8 mouse cellular contexts compared by ENCODE assay signal in the genomic region with DNA sequence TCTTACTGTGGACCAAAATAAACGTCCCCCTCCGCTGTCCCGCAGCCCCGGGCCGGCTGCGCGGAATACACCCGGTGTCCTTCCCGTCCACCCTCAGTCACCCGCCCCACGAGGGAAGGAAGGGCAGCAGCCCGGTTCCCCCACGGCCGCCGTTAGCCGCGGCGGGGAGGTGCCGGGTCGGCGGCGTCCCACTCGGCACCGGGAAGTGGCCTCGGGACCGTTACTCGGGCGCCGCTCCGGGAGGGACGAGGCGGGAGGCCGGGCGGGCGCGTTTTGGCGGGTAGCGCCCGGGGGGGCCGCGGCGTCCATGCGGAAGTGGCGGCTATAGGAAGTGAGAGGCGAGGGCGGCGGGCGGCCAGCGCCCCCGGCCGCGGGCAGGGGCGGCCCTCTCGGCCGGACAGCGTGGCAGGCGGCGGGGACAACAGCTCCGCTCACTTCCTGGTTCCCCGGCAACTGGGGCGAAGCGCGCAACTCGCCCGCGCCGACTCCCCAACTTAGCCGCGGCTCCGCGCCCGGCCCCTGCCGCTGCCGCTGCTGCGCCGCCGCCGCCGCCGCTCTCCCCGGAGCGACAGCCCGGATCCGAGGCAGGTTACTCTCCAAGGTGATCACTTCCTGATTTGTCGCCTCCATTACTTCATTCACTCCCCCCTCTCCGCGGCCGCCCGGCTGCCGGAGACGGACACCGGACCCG. TPM values are rescaled to one million over a fixed set of nuclear protein-coding genes. Genes with fewer than 3 reads are reported as not detected.
DNase-seq lines count a peak whose midpoint lies in the region; ATAC-seq and TF ChIP-seq lines count a peak whose summit lies in the region.

No protein-coding gene starts in this region.

- H3K4me2 ChIP-seq in kidney, embryonic 15.5 days: peak overlapping the region; percentile 76
- peak overlapping the region; percentile 63 for H3K4me2 ChIP-seq in forebrain, embryonic 14.5 days (ENCODE audit: low read length)
- peak overlapping the region; percentile 81 for H3K4me2 ChIP-seq in hindbrain, postnatal 0 days (ENCODE audit: low read depth, low read length)
- H3K4me2 ChIP-seq in midbrain, embryonic 15.5 days: peak overlapping the region; percentile 83
- peak overlapping the region; percentile 62 for H3K4me2 ChIP-seq in stomach, postnatal 0 days (replicated peaks; ENCODE audit: low read depth)

- H3K9me3 ChIP-seq in kidney, embryonic 15.5 days (replicated peaks): no peaks in the 10 kb centered on the region
- no peaks in the 10 kb centered on the region for H3K9me3 ChIP-seq in forebrain, embryonic 14.5 days (replicated peaks; ENCODE audit: control insufficient read depth, low read length)
- no peaks in the 10 kb centered on the region for H3K9me3 ChIP-seq in hindbrain, postnatal 0 days (ENCODE audit: low read length)
- no peaks in the 10 kb centered on the region for H3K9me3 ChIP-seq in midbrain, embryonic 15.5 days
- H3K9me3 ChIP-seq in stomach, postnatal 0 days (ENCODE audit: control insufficient read depth, low read length): no peaks in the 10 kb centered on the region

- peak overlapping the region; percentile 81 for H3K4me3 ChIP-seq in kidney, embryonic 15.5 days (replicated peaks)
- peak overlapping the region; percentile 90 for H3K4me3 ChIP-seq in forebrain, embryonic 14.5 days (ENCODE audit: low read depth, low read length)
- peak overlapping the region; percentile 99 for H3K4me3 ChIP-seq in hindbrain, postnatal 0 days (ENCODE audit: low read length)
- peak overlapping the region; percentile 88 for H3K4me3 ChIP-seq in midbrain, embryonic 15.5 days
- H3K4me3 ChIP-seq in stomach, postnatal 0 days (ENCODE audit: low read depth, low read length): peak overlapping the region; percentile 99

- peak overlapping the region; percentile 99 for H3K27ac ChIP-seq in kidney, embryonic 15.5 days
- peak overlapping the region; percentile 92 for H3K27ac ChIP-seq in forebrain, embryonic 14.5 days (ENCODE audit: low read depth, low read length)
- peak overlapping the region; percentile 97 for H3K27ac ChIP-seq in hindbrain, postnatal 0 days
- peak overlapping the region; percentile 92 for H3K27ac ChIP-seq in midbrain, embryonic 15.5 days
- peak overlapping the region; percentile 100 for H3K27ac ChIP-seq in stomach, postnatal 0 days (replicated peaks)

- no peak for DNase-seq in kidney, adult 11 months
- DNase-seq in adrenal gland, postnatal 14 days: peak; percentile 69
- DNase-seq in forebrain, embryonic 14.5 days (ENCODE audit: low spot score): peak; percentile 36
- DNase-seq in hindbrain, postnatal 0 days (ENCODE audit: low spot score): peak; percentile 57
- peak; percentile 58 for DNase-seq in liver
- DNase-seq in stomach, postnatal 0 days (ENCODE audit: low spot score): peak; percentile 66

- peak overlapping the region; percentile 97 for H3K9ac ChIP-seq in kidney, embryonic 15.5 days
- H3K9ac ChIP-seq in forebrain, embryonic 14.5 days (ENCODE audit: low read length): peak overlapping the region; percentile 85
- peak overlapping the region; percentile 88 for H3K9ac ChIP-seq in hindbrain, postnatal 0 days (replicated peaks; ENCODE audit: low read length)
- peak overlapping the region; percentile 68 for H3K9ac ChIP-seq in midbrain, embryonic 15.5 days
- peak overlapping the region; percentile 95 for H3K9ac ChIP-seq in stomach, postnatal 0 days (ENCODE audit: low read length)

- no peaks in the 10 kb centered on the region for H3K27me3 ChIP-seq in kidney, embryonic 15.5 days
- H3K27me3 ChIP-seq in forebrain, embryonic 14.5 days (replicated peaks; ENCODE audit: control insufficient read depth, insufficient read depth, low read length): no peaks in the 10 kb centered on the region
- no peaks in the 10 kb centered on the region for H3K27me3 ChIP-seq in hindbrain, postnatal 0 days (ENCODE audit: insufficient read depth, low read length)
- H3K27me3 ChIP-seq in midbrain, embryonic 15.5 days (replicated peaks): no peaks in the 10 kb centered on the region
- no peaks in the 10 kb centered on the region for H3K27me3 ChIP-seq in stomach, postnatal 0 days (ENCODE audit: control insufficient read depth, insufficient read depth, low read length)

- peak; percentile 61 for ATAC-seq in kidney, embryonic 15.5 days (replicated peaks; ENCODE audit: low FRiP score)
- peak; percentile 37 for ATAC-seq in forebrain, embryonic 14.5 days
- ATAC-seq in hindbrain, postnatal 0 days: peak; percentile 21
- peak; percentile 58 for ATAC-seq in midbrain, embryonic 15.5 days (replicated peaks)
- ATAC-seq in stomach, postnatal 0 days (ENCODE audit: low FRiP score, low TSS enrichment): peak; percentile 18

- H3K4me1 ChIP-seq in kidney, embryonic 15.5 days: peaks cover 11% of the 10 kb centered on the region
- H3K4me1 ChIP-seq in forebrain, embryonic 14.5 days (ENCODE audit: control insufficient read depth, insufficient read depth, low read length): peaks cover 9% of the 10 kb centered on the region; the same call in 1 of the 2 replicates
- H3K4me1 ChIP-seq in hindbrain, postnatal 0 days (ENCODE audit: insufficient read depth, low read length): no peaks in the 10 kb centered on the region
- peaks cover 18% of the 10 kb centered on the region for H3K4me1 ChIP-seq in midbrain, embryonic 15.5 days
- H3K4me1 ChIP-seq in stomach, postnatal 0 days (replicated peaks; ENCODE audit: control insufficient read depth, insufficient read depth): no peaks in the 10 kb centered on the region

- H3K36me3 ChIP-seq in kidney, embryonic 15.5 days: no peaks in the 10 kb centered on the region
- H3K36me3 ChIP-seq in forebrain, embryonic 14.5 days (ENCODE audit: control insufficient read depth, insufficient read depth, low read length): no peaks in the 10 kb centered on the region
- no peaks in the 10 kb centered on the region for H3K36me3 ChIP-seq in hindbrain, postnatal 0 days (ENCODE audit: insufficient read depth, low read length)
- no peaks in the 10 kb centered on the region for H3K36me3 ChIP-seq in midbrain, embryonic 15.5 days (replicated peaks)
- no peaks in the 10 kb centered on the region for H3K36me3 ChIP-seq in stomach, postnatal 0 days (ENCODE audit: control insufficient read depth, insufficient read depth, low read length)

- WGBS in kidney, embryonic 15.5 days: under 1% methylated on average over 69 of the region's 93 CpGs
- WGBS in forebrain, embryonic 14.5 days: 2% methylated on average over 63 of the region's 93 CpGs
- 0% methylated on average over 54 of the region's 93 CpGs for WGBS in hindbrain, postnatal 0 days
- under 1% methylated on average over 92 of the region's 93 CpGs for WGBS in midbrain, embryonic 15.5 days
- under 1% methylated on average over 55 of the region's 93 CpGs for WGBS in stomach, postnatal 0 days

- TF ChIP-seq CTCF in hindbrain, postnatal 0 days (IDR thresholded peaks at IDR 0.05; ENCODE audit: low read depth): no peak
- no peak for TF ChIP-seq CTCF in stomach, postnatal 0 days (IDR thresholded peaks at IDR 0.05; ENCODE audit: low read depth)

- TF ChIP-seq EP300 in stomach, postnatal 0 days (optimal IDR thresholded peaks at IDR 0.05): no peak

RNA-seq across cellular contexts. Expression of gene Noct, which starts 52.3 kb away (rescaled TPM):
- 8.5 and 8.8 TPM in 2 replicates for polyA plus RNA-seq in kidney, embryonic 15.5 days (2015; fragmentation: Nextera tagmentation; extraction: Ambion mirVana)
- total RNA-seq in adrenal gland, postnatal 14 days (2021): 28.7 and 44.7 TPM in 2 replicates
- 15.6 and 20.8 TPM in 2 replicates for polyA plus RNA-seq in forebrain, embryonic 14.5 days (2014; fragmentation: Nextera tagmentation; extraction: Ambion mirVana)
- total RNA-seq in hindbrain, postnatal 0 days (2014; rRNA removed): 40.8 and 41.9 TPM in 2 replicates
- 27.7 and 31.6 TPM in 2 replicates for polyA plus RNA-seq in hindbrain, postnatal 0 days (2015; fragmentation: Nextera tagmentation; extraction: Ambion mirVana)
- polyA plus RNA-seq in midbrain, embryonic 15.5 days (2015; fragmentation: Nextera tagmentation; extraction: Ambion mirVana): 30.9 and 31.7 TPM in 2 replicates
- 7.5 and 9.2 TPM in 2 replicates for polyA plus RNA-seq in stomach, postnatal 0 days (2015; fragmentation: Nextera tagmentation; extraction: Ambion mirVana)
